ENCODE assay signal across 1 mouse cellular context in genomic region chr14:103531722-103532341, GRCm38 (mm10).
TF ChIP-seq lines count a peak whose summit lies in the region.

No protein-coding gene starts in this region.

TF ChIP-seq in CH12.LX, 34 proteins besides CTCF, POLR2A, EP300 and RAD21 (continued from another document):
- TF ChIP-seq JUN (IDR thresholded peaks at IDR 0.05; ENCODE audit: insufficient read depth, low read depth, low read length): no peak
- no peak for TF ChIP-seq POLR2AphosphoS2 (IDR thresholded peaks at IDR 0.05; ENCODE audit: low read depth, low read length)
- TF ChIP-seq MEF2A (IDR thresholded peaks at IDR 0.05; ENCODE audit: borderline replicate concordance, low read depth, low read length): no peak
- TF ChIP-seq CHD2 (IDR thresholded peaks at IDR 0.05; ENCODE audit: low read length): no peak
